Mouse (Mus musculus): ENCODE measurements at regions not wholly inside any gene's neighbourhood (a gene's known extent, or its start where the extent isn't known, plus 50 kb on each side); places are given as distances from the start of the nearest gene placed in this dataset.
"Not testable (repeated sequence)": the region's sequence is repeated elsewhere in the genome, so short reads cannot be mapped to it uniquely, and the experiment has no call there.

DNA sequence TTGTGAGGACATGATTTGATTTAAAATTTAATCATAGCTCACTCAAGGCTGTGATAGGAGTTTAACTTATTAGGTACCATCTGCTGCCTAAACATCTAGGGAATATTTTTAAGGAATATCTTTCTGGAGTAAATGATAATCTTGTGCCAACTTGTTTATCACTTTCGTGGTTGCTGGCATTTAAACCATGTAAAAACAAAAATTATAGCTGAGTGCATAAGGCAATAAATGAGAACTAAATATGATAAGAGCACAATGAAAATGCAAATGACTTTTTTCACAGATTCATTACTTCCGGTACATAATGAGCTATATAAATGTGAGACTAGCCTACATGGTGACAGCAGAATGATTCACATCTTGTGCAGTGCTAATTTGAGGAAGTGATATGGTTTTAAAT lies 221.8 kb upstream of the Tmprss15 start:
- DNase-seq (ENCODE audit: low spot score): no peak

DNA sequence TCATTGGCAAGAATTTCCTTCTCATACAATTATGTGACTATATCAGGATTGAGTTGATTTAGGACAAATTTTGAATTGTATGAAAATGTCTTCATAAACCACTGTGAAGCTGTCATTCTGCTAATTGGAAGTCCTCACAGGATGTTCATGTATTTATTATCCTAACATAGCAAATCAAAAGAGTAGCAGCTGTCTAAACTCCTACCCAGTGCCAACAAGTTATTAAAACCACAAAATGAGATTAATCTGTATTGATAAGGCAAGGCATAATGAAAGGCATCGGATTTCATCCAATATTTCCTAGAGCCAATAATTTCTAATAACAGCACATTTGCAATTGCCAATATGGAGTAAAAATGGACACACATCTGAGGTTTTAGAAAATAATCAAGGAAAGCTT lies 217.6 kb upstream of the Tmprss15 start:
- no peak for DNase-seq (ENCODE audit: low spot score)

DNA sequence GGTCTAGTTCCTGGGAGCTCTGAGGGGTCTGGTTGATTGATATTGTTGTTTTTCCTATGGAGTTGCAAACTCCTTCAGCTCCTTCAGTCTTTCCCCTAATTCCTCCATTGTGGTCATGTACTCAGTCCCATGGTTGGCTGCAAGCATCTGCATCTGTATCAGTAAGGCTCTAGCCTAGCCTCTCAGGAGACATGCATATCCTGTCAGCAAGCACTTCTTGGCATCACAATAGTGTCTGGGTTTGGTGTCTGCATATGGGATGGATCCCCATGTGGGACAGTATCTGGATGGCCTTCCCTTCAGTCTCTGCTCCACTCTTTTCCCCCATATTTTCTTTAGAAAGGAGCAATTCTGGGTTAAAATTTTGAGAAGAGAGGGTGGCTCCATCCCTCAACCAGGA lies 205.7 kb upstream of the Tmprss15 start:
- DNase-seq (ENCODE audit: low spot score): not testable (repeated sequence)

DNA sequence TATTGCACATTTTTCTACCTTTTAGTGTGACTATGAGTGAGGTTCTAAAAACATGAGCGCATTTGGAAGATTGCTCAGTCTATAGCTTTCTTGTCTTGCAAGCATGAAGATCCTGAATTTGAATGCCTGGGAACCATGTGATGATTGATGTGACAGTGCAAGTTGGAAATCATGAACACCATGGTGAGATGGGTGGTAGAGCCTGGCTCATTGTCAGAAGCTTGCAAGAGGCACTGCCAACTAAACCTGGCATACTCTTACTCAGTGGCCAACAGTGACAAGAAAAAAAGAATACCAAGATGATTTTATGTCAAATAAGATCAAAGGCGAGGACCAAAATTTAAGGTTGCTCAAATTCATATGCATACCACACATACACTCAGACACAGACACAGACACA lies 188.1 kb upstream of the Tmprss15 start:
- no peak for DNase-seq (ENCODE audit: low spot score)

DNA sequence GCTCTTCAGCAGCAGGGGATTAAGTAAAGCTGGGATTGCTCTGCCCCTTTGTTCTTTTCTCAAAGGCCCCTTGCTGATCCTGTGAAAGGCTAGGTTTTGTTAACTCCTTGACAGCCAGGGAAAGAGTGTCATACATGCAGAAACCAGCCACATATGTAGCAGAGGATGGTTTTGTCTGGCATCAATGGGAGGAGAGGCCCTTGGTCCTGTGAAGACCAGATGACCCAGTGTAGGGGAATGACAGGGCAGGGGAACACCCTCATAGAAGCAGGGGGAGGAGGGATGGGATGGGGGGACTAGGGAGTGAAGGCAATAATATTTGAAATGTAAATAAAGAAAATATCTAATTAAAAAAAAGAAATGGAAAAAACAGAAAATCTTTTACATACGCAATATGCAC lies 165.6 kb upstream of the Tmprss15 start:
- no peak for DNase-seq (ENCODE audit: low spot score)

DNA sequence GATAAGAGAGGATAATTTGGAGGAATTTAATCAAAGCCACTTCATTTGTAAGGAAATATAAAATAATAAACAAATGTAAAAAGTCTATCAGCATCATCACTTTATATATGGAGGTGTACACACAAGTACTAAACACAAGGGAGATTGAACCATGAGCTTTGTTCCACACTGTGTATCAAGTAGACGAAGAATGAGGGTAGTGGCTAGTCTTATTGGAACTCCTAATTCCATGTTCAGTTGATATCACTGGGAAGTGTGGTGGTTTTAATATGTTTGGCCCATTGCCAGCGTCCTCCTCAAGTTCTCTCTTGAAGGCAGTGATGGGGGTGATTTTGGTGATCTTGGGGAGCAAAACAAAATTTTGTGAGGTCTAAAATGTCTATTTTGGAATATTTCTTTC lies 165.2 kb upstream of the Tmprss15 start:
- no peak for DNase-seq (ENCODE audit: low spot score)

DNA sequence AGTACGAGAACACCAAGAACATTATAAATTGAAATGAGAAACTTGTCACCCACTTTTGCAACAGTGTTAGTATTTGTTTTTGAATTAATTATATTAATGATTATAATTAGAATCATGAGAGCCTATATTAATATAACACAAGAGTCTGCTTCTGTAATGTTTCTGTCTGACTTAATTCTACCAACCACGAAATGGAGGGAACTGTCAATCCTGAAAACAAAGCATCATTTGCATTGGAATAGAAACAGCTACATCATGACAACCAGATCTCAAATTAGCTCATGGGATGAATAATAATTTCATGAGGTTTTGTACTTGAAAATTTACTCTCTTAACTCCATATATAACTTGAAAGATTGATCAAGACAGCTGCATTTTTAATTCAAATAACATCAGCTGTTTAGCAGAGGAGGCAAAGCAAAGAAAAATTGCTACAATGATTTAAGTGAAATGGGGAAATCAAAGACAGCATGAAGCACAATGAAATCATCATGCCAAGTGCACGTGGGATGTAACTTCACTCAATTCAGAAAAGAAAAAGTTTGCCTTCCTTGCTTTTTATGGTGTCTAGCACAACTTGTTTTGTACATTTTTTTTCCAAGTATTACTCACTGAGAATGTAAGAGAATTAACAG lies 150.1 kb upstream of the Tmprss15 start:
- DNase-seq (ENCODE audit: low spot score): no peak

DNA sequence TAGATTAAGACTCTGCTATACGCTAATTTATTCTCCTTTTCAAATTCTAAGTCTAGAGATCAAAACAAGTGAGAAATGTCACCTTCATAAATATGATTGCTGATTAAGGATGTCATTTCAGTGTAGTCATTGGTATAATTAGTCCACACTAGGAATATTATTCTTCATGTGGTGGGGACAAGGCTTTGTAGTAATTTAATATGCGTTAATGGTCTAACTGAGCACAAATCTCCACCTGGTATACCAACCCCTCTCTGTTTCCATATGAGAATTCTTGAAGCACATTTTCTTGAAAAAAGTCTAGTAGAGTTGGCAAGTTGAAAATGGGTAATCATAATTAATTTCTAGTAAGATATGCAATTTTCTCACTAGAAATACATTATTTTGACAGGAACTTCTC lies 149.3 kb upstream of the Tmprss15 start:
- no peak for DNase-seq (ENCODE audit: low spot score)

DNA sequence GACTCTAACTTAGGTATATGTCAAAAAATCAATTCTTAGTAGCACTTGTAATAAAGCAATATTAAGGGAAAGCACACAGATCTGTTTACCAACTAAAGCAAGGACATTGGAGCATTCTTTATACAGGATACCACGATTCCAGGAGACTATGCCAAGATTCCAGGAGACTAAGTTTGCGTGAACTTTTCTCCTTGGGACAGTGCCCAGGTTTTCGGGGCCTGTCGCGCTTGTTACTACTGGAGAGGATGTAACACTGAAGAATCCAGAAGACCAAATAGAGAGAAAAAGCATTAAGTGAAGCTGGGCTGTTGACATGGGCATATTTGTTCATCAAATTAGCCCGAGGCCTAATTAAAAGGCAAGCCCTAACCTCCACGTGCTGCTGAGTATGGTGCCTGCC lies 100.3 kb upstream of the Tmprss15 start:
- DNase-seq (ENCODE audit: low spot score): no peak

DNA sequence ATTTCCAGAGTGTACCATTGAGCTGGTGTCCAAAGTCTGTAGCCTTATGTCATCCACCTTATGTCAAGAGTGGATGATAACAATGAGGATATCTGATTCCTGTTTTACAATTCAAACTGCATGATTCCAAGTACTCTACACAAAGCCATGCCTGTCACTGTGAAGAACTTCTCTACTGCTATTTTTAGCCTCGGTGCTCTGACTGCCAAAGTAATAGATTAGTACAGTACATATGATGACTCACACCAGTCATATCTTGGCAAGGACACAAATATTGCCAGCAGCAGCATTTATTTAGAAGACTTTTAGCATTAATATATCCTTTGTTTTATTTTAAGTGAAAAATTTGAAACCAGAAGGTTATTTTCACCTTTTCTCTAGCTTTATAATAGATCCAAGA lies 95.6 kb upstream of the Tmprss15 start:
- no peak for DNase-seq (ENCODE audit: low spot score)

DNA sequence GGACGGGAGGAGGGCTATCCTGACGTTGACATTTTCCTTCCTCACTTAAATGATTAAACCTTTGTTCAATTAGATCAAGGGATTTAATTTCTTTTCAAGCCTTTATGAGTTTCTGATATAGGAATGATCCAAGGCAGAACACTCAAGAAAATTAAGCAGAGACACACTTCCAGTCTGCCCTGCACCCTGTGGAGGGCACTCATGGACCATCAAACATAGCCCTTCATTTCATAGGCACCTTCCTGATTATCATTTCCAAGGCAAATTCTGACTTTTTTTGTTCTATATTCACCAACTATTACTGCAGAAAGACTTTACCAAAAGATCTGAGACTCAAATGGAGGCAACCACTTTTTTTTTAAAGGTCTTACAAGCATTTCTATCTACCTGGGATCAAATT lies 91.6 kb upstream of the Tmprss15 start:
- DNase-seq (ENCODE audit: low spot score): no peak

DNA sequence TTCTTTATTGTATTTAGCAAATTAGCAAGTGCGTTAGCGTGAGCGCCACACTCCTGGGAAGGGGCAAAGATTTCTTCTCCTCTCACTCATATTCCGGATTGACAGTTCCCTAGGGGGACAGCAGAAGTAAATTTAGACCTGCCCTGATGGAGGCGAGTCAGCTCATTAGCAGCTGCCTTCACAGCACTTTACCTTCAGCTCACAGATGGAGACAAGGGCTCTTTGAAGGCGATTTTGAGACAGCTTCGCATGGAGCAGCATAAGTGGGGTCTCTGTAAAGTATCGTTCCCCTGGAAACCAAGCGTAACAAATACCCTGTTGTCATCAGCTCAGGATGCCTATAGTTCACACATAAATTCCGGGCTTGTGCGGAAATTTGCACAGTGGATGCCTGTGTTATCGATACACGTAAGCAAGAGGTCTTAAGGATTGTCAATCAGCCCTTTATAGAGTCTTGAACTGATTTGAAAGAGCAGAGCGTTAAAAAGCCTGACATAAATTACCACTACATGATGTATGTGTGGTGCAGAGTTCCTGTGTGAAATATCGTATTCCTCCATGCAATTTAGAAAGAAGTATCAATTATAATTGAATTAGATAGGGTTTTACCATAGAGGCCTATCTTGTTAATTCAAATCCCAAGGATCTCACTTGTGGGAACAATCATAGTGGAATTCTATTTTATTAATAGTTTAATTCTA lies 86.6 kb upstream of the Tmprss15 start:
- DNase-seq (ENCODE audit: low spot score): no peak

DNA sequence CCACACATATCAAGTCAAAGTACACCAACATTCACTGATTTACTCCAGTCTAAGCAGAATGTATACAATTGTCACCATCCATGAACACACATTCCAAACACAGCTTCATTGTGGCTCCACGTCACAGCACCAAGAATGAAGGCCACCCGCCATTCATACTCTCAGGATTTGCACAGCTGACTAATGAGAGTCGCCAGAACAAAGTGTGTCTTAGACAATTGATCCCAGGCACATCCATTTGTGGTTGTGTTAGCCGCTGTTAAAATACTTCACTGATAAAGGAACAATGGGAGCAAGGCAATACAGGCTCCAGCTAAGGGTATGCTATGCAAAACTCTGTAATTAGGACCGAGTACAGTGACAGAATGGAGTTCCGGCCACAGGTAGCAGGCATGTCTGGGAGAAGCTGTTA lies 85.9 kb upstream of the Tmprss15 start:
- DNase-seq (ENCODE audit: low spot score): no peak

DNA sequence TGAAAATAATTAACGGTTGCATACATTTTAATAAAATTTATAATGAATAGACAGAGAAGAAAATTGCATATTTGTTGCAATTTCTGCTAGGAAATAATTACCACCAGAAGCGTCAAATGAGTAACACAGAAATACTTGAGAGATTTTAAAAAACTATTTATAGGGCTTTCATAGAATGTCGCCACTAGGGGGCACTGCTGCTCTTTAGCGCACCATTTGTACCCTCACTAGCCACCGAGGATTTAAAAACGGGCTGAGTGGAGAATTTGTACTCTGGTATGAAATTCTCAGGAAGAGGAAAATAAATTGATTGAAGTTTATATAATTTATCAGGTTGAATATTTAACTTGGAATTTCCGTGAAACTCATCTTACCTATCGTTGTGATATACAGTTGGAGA lies 77.3 kb upstream of the Tmprss15 start:
- DNase-seq (ENCODE audit: low spot score): peak; percentile 14

DNA sequence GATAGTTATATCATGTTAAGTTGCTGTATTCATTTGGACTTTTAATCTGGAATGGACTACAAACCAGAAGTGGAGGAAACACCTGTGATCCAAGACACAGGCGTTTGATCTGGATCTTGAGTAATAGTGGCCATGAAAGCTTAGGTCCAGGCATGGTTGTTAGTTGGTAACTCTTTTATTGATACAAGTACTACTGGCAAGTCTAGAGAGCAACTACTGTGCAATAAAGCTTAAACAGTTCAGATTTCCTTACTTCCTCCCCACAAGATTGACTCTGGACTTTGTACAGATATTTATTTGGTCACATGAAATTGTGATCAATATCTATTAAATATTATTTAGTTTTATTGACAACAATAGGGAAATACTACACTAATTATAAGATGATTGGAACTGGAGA lies 51.9 kb upstream of the Tmprss15 start:
- DNase-seq (ENCODE audit: low spot score): no peak

Data from ovary, postnatal 36 days (tissue).